Mouse (Mus musculus) splenic B cell, adult 2 months (primary cell): ENCODE results near the gene Bace2.

Experiments used
- DNase-seq: peaks from one replicate; pipeline ENCODE4 v3.0.0-alpha.2; 2011; ENCODE audit warnings: low read depth, low spot score
- H3K27me3 ChIP-seq: 2 replicates; pipeline ENCODE4 v1.6.1; 2012; ENCODE audit warnings: mild to moderate bottlenecking, low read length, moderate library complexity, mixed read lengths; ENCODE audit not compliant: control insufficient read depth, poor library complexity, insufficient read depth, severe bottlenecking
- H3K36me3 ChIP-seq: 2 replicates; pipeline ENCODE4 v1.6.1; 2012; ENCODE audit warnings: mild to moderate bottlenecking, low read length, moderate library complexity, mixed read lengths; ENCODE audit not compliant: control insufficient read depth, poor library complexity, insufficient read depth, severe bottlenecking

The Bace2 gene

GRCm38 (mm10) chr16:97370258-97370657 is 13.7 kb downstream of the Bace2 start:
- Histone ChIP-seq H3K36me3 (no peaks in the 10 kb centered on the region), H3K27me3 (no peaks in the 10 kb centered on the region)
- DNase-seq, result no peak

- H3K27me3 ChIP-seq, result no peaks in the 10 kb centered on the region
- H3K36me3 ChIP-seq, result no peaks in the 10 kb centered on the region
- no peak for DNase-seq
These were observed 31.4 kb downstream of the Bace2 start for GRCm38 (mm10) chr16:97387955-97388354.

DNA sequence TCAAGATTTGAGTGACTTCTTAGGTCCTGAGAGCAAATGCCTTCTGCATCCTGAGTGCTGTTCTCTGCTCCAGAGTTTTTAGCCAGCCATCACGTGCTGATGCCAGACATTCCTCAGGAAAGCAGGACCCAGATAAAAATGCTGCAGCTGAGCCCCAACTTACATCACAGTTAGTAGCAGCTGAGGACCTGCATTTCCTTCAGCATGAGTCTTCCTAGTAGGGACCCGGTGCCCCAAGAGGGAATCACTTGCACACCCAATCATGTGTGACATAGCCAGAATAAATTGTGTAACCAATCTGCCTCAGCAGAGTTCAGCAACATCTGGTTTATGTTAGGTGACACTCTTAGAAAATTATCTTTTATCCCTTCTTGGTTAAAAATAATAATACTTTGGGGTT is 34.7 kb downstream of the Bace2 start:
- DNase-seq, result no peak
- Histone ChIP-seq H3K36me3 (no peaks in the 10 kb centered on the region), H3K27me3 (no peaks in the 10 kb centered on the region)

DNA sequence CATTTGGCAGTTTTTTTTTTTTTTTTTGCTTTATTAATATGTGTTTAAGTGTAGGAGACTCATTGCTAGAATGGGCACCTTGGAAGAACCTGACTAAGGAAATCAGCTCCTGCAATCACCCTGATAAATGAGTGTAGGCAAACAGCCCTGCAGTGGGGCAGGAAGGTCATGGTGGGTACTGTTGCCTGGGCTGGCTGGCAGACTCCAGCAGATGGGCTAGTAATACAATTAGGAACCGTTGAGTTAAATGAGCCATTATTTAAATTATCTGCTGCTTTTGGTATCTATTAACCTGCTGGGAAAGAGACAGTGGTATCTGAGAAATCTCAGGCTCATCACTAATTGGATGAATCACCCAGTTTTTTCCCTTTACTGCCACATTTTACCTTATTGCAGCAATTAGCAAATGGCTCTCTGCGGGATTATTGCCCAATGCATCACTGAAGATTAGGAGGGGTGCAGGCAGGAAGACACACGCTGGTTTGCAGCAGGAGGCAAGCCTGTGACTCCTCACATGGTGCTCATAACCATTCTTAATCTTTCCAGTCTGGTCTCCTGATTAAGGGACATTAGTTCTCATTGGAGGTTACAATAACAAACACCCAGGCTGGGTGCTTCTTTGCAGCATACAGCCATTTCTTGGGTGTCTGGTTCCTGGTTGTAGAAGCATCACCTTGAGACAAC is 35.3 kb downstream of the Bace2 start:
- H3K27me3 ChIP-seq, result no peaks in the 10 kb centered on the region
- H3K36me3 ChIP-seq, result no peaks in the 10 kb centered on the region
- no peak for DNase-seq

DNA sequence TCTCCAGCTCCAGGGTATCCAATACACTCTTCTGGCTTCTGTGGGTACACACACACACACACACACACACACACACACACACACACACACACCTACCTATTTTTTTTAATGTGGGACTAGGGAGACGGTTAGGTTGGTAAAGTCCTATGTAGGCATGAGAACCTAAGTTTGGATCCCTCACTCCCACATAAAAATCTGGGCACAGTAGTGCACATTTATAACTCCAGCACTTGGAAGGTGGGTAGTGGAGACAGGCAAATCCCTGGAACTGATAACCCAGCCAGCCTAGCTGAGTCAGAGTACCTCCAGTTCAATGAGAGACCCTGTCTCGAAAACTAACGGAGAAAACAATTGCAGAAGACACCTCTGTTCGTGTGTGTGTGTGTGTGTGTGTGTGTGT is 39.9 kb downstream of the Bace2 start:
- DNase-seq, result no peak
- no peaks in the 10 kb centered on the region for H3K27me3 ChIP-seq

DNA sequence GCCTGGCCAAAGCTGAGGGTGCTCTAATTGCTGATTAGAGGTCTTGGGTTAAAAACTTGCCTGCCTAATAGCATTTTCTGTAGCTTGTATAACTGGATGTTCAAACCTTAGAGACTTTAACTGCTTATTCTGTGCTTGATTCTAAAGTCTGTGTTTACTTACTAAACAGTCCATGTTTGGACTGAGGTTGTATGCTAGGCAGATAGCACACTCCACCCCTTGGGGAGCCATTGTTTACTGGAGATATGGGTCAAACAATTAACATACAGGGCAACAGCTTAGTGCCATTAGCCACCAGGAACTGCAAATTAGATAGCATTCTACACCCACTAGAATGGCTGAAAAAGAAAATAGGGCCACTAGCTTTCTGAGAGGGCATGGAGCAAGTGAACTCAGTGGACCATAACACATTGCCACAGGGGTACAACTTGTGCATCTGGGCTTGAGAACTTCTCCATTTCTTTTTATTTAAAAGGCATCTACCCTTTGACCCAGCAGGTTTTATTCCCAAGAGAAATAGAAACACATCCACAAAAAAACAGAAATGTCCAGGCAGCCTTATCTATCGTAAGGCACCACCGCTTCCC is 41.5 kb downstream of the Bace2 start:
- no peaks in the 10 kb centered on the region for H3K36me3 ChIP-seq
- no peaks in the 10 kb centered on the region for H3K27me3 ChIP-seq
- DNase-seq, result no peak

More for the DNA sequence above, 39.9 kb downstream of the Bace2 start:
- no peaks in the 10 kb centered on the region for H3K36me3 ChIP-seq

DNA sequence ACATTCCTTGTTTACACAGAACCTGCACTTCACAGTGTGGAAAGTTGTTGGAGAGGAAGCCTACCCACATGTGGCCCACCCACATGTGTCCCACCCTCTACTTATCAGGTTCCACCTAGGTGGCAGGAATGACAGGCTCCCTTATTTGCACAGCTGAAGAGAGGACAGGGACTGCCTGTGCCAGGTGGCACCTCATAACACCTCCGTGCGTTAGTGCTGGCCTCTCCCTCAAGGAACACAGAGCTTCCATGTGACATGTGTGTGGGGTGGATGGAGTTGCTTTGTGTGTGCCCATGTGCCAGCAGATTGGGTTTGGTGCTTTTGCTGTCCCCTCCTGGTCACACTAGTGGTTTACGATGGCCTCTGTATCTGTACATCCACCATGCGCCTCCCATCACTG is 43.4 kb downstream of the Bace2 start:
- Histone ChIP-seq H3K27me3 (no peaks in the 10 kb centered on the region), H3K36me3 (no peaks in the 10 kb centered on the region)

GRCm38 (mm10) chr16:97401741-97402140 is 45.2 kb downstream of the Bace2 start:
- no peaks in the 10 kb centered on the region for H3K36me3 ChIP-seq
- DNase-seq, result no peak
- H3K27me3 ChIP-seq, result no peaks in the 10 kb centered on the region

More for the DNA sequence above, 43.4 kb downstream of the Bace2 start:
- no peak for DNase-seq

DNA sequence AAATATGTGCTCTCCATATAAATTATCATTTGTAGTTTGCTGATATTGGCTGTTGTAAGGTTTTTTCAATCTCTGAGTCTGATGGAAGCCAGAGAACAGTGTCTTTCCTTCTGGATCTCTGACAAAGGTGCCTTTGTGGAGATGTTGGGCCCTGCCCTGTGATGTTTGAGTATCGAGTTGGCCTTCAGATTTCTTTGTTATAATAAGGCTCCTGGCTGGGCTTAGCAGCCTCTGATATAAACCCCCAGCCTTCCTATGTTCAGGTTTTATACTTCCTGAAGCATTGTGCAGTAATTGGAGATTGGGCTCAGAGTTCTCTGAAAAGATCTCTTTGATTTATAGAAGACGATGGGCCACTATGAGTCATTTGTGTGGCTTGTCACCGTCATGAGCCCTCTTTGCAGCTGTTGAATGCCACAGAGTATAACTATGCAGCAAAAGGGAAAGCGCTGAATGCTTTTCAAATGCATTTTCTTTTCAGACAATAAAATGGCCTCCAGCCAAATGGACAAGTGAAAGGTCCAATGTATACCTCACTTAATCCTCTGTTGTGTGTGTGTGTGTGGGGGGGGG is 45.8 kb downstream of the Bace2 start:
- Histone ChIP-seq H3K36me3 (no peaks in the 10 kb centered on the region), H3K27me3 (no peaks in the 10 kb centered on the region)
- DNase-seq, result no peak

DNA sequence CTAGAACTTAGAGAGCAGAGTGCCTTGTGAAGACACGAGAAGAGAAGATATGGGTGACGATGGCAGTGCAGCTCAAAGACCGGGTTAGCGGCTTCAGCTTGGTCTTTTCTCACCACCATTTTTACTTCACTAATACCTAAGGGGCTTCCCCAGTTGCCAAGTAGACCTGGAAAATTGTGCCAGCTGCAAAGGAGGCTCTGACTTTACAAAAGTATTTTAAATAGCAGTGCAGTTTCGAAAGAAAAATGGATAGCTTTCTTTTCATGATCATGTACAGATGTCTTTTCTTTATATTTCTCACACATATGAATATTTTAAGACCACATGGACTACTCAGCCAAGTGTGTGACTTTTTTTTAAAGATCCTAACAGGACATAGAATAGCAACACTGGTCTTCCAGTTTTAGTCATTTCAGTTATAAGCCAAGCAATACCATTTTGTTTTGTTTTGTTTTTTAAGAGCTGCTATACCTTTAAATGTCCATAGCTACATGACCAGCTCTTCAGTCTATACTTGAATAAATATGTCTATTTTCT is 49.0 kb downstream of the Bace2 start:
- no peak for DNase-seq
- no peaks in the 10 kb centered on the region for H3K27me3 ChIP-seq
- no peaks in the 10 kb centered on the region for H3K36me3 ChIP-seq

DNA sequence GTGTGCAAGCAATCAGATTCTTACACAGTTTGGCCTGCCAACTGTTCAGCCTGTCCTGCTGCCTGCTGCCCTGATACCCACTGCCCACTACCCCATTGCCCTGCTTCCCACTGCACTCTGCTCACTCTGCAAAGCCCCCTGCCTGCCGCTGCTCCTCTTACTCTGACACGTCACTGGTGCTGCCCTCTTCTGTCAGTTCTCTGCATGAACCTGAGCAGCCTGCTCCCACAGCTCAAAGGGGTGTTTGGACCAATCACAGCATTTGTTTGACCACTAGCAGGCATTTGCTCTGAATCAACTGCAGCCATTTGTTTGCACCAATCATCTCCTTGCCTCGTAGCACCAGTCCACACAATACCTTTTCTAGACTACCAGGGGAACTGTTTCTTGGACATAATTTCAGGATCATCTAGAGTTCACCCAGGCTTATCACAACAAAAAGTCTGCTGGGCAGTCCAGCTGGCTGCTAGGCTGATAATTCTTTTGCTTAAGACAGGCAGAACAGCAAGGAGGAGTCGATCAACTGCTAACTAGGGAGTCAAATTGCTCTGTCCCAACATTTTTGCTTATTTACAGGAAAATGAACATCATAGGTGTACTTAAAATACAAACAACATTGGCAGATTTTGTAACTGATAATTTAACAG is 61.5 kb downstream of the Bace2 start:
- H3K27me3 ChIP-seq, result no peaks in the 10 kb centered on the region
- H3K36me3 ChIP-seq, result no peaks in the 10 kb centered on the region
- DNase-seq, result no peak

DNA sequence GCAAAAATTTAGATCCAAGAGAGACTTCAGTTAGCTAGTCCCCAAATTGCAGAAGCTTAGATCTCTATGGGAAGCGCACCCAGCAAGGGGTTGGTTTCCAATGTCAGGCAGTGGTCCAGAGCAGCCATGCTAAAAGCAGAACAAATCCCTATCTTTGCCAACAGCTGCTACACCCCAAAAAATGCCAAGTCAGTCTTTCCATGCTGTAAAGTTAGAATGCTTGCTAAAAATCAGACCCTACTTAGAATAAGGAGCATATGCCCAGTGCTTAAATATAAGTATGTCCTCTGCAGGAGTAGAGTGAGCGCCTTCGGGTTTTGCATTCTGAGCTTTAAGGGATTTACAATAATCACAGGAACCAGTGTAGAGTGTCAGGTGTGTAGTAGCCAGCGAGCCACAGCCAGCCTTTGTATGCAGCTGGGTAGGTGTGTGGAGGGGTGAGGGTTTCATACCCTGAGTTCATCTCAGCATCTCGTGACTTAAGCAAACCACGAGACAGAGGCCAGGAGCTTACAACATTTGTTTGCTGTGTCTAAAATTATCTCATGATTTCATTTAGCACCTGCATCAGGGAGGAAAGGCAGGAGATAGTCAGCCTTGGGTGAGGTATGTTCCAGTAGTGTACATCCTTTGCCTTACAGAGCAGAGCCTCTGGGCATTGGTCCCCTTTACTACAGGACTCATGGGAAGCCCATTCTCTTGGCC is 62.4 kb downstream of the Bace2 start:
- Histone ChIP-seq H3K27me3 (no peaks in the 10 kb centered on the region), H3K36me3 (no peaks in the 10 kb centered on the region)
- no peak for DNase-seq

DNA sequence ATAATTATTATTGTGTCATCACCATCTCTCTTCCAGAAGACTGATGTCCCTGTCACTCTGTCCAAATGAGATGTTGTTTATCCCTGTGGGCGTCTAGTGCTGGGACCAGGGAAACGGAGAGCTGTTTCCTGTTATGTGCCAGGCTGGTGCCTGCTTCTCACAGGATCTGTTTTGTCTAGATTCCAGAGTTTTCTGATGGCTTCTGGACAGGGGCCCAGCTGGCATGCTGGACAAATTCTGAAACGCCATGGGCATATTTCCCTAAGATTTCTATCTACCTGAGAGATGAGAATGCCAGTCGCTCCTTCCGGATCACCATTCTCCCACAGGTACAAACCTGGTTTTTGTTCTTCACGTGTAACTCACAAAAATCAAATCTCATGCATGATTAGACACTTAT is 65.1 kb downstream of the Bace2 start:
- Histone ChIP-seq H3K36me3 (no peaks in the 10 kb centered on the region), H3K27me3 (no peaks in the 10 kb centered on the region)
- no peak for DNase-seq

- no peak for DNase-seq
- no peaks in the 10 kb centered on the region for H3K27me3 ChIP-seq
- no peaks in the 10 kb centered on the region for H3K36me3 ChIP-seq
These were observed 67.1 kb downstream of the Bace2 start for GRCm38 (mm10) chr16:97423627-97424026.
